Mouse (Mus musculus) Patski (cell line): ENCODE results near the gene Pglyrp2. TPM values are rescaled to one million over a fixed set of nuclear protein-coding genes. Genes with fewer than 3 reads are reported as not detected.

Experiments
- ATAC-seq: fragments of 100-300 bp; one replicate; pipeline ENCODE4 v1.8.0; 2021
- CTCF ChIA-PET: fragments of 350-600 bp; sonication (Branson Sonifier 250); formaldehyde crosslinking; loops from one replicate; lab custom pipeline; 2022; ENCODE audit warnings: inconsistent platforms; lab: Charles Lee
- POLR2A ChIA-PET: fragments of 350-600 bp; sonication (Branson Sonifier 250); formaldehyde crosslinking; loops from one replicate; lab custom pipeline; 2022; ENCODE audit warnings: antibody characterized with exemption, inconsistent platforms; lab: Charles Lee
- DNase-seq: peaks from one replicate; pipeline ENCODE4 v3.0.0-alpha.2; 2011; ENCODE audit warnings: low read depth, low spot score
- H3K27me3 ChIP-seq: fragments of 371-371 bp; one replicate; pipeline ENCODE4 v1.5.1; 2021
- CTCF ChIP-seq: fragments of 100-300 bp; IDR thresholded peaks from one replicate; pipeline ENCODE4 v1.5.1; 2021
- in situ Hi-C: fragments of 300-500 bp; cut with MboI; formaldehyde crosslinking; loops from 3 replicates; pipeline ENCODE4 v1.11.1; 2018; ENCODE audit warnings: low pct_unique_long_range_greater_than_20kb, mixed read lengths
- polyA plus RNA-seq: library from polyadenylated mRNA; unstranded; gene quantifications from one replicate; pipeline ENCODE4 v1.2.3, GENCODE M21; 2021

Gene Pglyrp2
- not detected for polyA plus RNA-seq

GRCm38 (mm10) chr17:32424034-32424433 is at the start of gene Pglyrp2:
Gene Pglyrp2 (minus strand): TSS chr17:32424167.
- POLR2A ChIA-PET, result no interaction called here
- in situ Hi-C loops, result no loop called here
- ATAC-seq, result no peak
- peaks cover 11% of the 10 kb centered on the region for H3K27me3 ChIP-seq
- no peak for TF ChIP-seq CTCF
- DNase-seq, result no peak
- CTCF ChIA-PET, result no interaction called here

- POLR2A ChIA-PET, result no interaction called here
- peak; percentile 2 for ATAC-seq
- in situ Hi-C loops, result no loop called here
- H3K27me3 ChIP-seq, result peaks cover 14% of the 10 kb centered on the region
- TF ChIP-seq CTCF, result no peak
- no peak for DNase-seq
- CTCF ChIA-PET, result no interaction called here
Observed at GRCm38 (mm10) chr17:32472176-32472575, 48.2 kb upstream of the Pglyrp2 start.

DNA sequence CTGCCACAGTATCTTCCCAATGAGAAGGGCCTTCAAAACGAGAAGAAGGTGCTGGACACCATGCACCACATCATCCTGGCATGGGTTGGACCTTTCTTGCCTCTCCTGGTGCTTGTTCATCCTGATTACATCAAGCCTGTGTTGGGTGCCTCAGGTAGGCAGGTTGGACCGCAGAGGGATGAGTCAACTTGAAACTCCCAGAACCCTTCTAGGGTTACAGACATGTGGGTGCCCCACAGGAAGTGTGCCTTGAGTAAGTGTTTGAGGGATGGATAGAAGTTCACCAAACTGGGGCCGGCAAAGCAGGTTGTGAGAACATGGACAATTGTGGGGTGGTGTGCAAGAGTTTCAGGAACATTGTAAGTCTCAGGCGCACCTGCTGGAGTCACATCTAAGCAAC is 46.8 kb upstream of the Pglyrp2 start:
- ChIA-PET CTCF (no interaction called here), POLR2A (no interaction called here)
- no peak for TF ChIP-seq CTCF
- in situ Hi-C loops, result no loop called here
- peaks cover 14% of the 10 kb centered on the region for H3K27me3 ChIP-seq
- no peak for ATAC-seq
- no peak for DNase-seq

GRCm38 (mm10) chr17:32468494-32468893 is 44.5 kb upstream of the Pglyrp2 start:
- H3K27me3 ChIP-seq, result peaks cover 22% of the 10 kb centered on the region
- CTCF ChIA-PET, result interaction anchor here (1.1 kb wide), 1 partner anchor 11 kb away, joined by 4 read pairs; no protein-coding TSS in a partner anchor
- DNase-seq (no peak), ATAC-seq (no peak)
- in situ Hi-C loops, result no loop called here
- POLR2A ChIA-PET, result no interaction called here
- TF ChIP-seq CTCF, result no peak

DNA sequence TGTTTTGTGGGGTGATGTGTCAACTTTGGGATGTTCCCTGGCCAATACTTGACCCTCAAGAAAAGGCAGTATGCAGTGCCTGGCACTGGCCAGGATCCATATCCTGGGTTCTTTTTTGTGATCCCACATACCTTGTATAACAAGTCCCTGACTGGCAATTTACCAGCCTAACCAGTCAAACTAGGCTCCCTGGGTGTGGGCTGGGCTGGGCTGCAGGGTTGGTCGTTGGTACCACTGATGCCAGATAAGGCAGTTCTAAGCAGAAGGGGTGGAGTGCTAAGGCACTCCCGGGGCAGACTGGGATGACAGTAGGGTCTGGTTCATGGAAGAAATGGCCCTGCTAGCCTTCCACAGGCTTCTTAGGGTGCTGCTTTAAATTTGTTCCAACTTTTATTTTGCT is 31.0 kb upstream of the Pglyrp2 start:
- no peak for DNase-seq
- H3K27me3 ChIP-seq, result peaks cover 8% of the 10 kb centered on the region
- ATAC-seq, result no peak
- no peak for TF ChIP-seq CTCF
- POLR2A ChIA-PET, result no interaction called here
- CTCF ChIA-PET, result no interaction called here
- in situ Hi-C loops, result no loop called here

- ChIA-PET POLR2A (no interaction called here), CTCF (interaction anchor here (1.5 kb wide), 1 partner anchor 67 kb away, joined by 3 read pairs; no protein-coding TSS in a partner anchor)
- no peak for DNase-seq
- no peak for TF ChIP-seq CTCF
- ATAC-seq, result no peak
- H3K27me3 ChIP-seq, result peaks cover 8% of the 10 kb centered on the region
- in situ Hi-C loops, result no loop called here
Observed at GRCm38 (mm10) chr17:32454188-32454587, 30.2 kb upstream of the Pglyrp2 start.

DNA sequence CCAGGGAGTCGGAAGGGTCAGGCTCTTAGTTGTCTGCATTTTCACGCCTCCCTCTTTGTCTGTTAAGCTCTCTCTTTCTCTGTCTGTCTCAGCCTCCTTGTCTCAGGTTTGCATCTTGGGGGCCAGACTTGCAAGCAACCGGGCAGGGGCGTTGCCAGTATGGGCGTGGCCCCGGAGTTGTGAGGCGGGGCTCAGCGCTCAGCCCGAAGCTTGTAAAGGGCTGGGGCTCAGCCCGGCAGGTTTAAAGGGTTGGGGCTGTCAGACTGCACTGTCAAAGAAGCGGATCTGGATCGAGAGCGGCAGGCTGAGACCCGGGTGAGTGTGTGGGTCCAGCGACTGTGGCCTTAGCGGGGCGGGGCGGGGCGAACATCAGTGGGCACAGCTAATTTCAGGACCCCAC is 28.5 kb upstream of the Pglyrp2 start, which contains the start of gene Cyp4f39:
TSS of gene Cyp4f39 (plus strand) at position 242 of the 400 bp plus-strand sequence.
- CTCF ChIA-PET, result no interaction called here

DNA sequence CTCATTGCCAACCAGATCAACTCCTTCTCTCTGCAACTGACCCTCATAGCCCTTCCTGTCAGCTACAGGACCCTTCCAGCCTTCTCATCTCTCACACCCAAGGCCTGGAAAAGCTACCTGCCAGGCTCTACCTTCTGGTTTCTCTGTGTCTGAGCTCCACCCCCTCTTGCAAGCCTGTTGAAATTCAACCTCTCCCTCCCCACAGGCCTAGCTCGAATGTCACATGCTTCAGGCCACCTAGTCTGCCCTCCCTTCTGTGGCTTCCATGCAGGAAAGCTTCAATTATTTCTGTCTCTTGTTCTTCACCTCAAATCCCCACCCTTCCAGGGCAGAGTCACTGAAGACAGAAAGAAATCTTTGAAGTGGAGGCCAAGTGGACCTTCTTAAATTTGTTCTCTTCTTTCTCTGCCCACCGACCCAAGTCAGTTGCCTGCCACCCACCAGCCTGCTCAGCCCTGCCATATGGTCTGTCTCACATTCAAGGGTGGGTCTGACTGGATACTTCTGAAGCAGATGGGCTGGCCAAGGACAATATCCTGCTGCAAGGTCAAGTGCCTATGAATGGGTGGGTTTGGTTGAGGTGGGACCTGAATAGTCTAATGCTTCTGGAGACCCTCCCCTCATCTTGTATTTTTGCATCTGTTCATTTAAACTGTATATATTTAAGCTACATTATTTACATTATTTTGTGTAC is 27.0 kb upstream of the Pglyrp2 start:
- ATAC-seq, result no peak
- no peak for TF ChIP-seq CTCF
- H3K27me3 ChIP-seq, result peaks cover 8% of the 10 kb centered on the region
- POLR2A ChIA-PET, result no interaction called here
- CTCF ChIA-PET, result no interaction called here
- no peak for DNase-seq
- in situ Hi-C loops, result no loop called here

More for the DNA sequence above, 28.5 kb upstream of the Pglyrp2 start, which contains the start of gene Cyp4f39:
- in situ Hi-C loops, result no loop called here
- TF ChIP-seq CTCF, result no peak
- POLR2A ChIA-PET, result no interaction called here
- H3K27me3 ChIP-seq, result peaks cover 8% of the 10 kb centered on the region
- DNase-seq (no peak), ATAC-seq (peak; percentile 25)

DNA sequence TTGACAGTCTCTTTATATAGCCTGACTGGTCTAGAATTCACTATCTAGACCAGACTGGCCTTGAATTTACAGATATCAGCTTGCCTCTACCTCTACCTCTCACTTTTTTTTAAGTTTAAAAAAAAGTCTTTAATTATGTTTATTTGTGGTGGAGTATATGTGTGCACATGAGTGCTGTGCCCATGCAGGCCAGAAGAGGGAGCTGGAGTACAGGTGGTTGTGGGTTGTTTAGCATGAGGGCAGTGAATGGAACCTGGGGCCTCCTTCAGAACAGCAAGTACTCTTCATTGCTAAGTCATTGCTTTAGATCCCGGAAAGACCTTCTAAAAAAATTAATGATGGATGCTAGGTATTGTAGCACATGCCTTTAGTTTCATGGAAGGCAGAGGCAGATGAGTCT is 25.1 kb upstream of the Pglyrp2 start:
- no peak for ATAC-seq
- POLR2A ChIA-PET, result no interaction called here
- H3K27me3 ChIP-seq, result peaks cover 11% of the 10 kb centered on the region
- no peak for DNase-seq
- CTCF ChIA-PET, result no interaction called here
- in situ Hi-C loops, result no loop called here
- no peak for TF ChIP-seq CTCF

DNA sequence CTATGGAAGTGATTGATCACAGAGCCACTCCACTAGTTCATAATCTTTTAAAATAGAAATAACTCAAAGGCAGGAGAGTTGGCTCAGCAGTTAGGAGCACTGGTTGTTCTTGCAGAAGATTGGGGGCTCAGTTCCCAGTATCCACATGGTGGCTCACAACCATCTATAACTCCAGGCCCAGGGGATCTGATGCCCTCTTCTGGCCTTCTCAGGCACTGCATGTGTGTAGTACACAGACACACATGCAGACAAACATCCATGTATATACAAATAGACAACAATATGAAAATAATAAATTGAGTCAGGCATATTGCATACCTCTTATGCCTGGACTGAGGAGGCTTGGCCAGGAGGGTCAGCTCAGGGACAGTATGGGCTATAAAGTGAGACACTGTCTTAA is 23.2 kb upstream of the Pglyrp2 start:
- ChIA-PET CTCF (no interaction called here), POLR2A (no interaction called here)
- in situ Hi-C loops, result no loop called here
- no peak for TF ChIP-seq CTCF
- H3K27me3 ChIP-seq, result peaks cover 3% of the 10 kb centered on the region
- no peak for DNase-seq
- ATAC-seq, result no peak

GRCm38 (mm10) chr17:32445016-32445415 is 21.0 kb upstream of the Pglyrp2 start:
- DNase-seq, result no peak
- in situ Hi-C loops, result no loop called here
- ChIA-PET POLR2A (interaction anchor here (0.8 kb wide), 1 partner anchor 22 kb away, joined by 3 read pairs; no protein-coding TSS in a partner anchor), CTCF (no interaction called here)
- H3K27me3 ChIP-seq, result peaks cover 3% of the 10 kb centered on the region
- TF ChIP-seq CTCF, result no peak
- no peak for ATAC-seq
